In genomic region chr6:12693239-12693638, GRCm38 (mm10) we compare ENCODE assay signal across 24 mouse cellular contexts. TPM values are rescaled to one million over a fixed set of nuclear protein-coding genes. Genes with fewer than 3 reads are reported as not detected.
"Had no signal": no experiment of that assay in that cellular context is flagged by ENCODE, and none has a peak within 500 bp of the region (broad histone marks: within the 10 kb centered on the region; RNA-seq: fewer than 3 reads in every experiment).

No protein-coding gene starts in this region.

- H3K27ac ChIP-seq: kidney, embryonic 15.5 days; limb, embryonic 12.5 days; limb, embryonic 15.5 days; liver, embryonic 14.5 days; macrophage; midbrain, embryonic 15.5 days; stomach, postnatal 0 days had no signal

- H3K9me3 ChIP-seq: kidney, embryonic 15.5 days; limb, embryonic 12.5 days; limb, embryonic 15.5 days; midbrain, embryonic 15.5 days had no signal

- H3K4me1 ChIP-seq: kidney, embryonic 15.5 days; limb, embryonic 12.5 days; limb, embryonic 15.5 days; midbrain, embryonic 15.5 days had no signal

- DNase-seq: kidney, adult 11 months; kidney, adult 8-10 months; kidney, postnatal 10 days; kidney, postnatal 36 days; left cerebral cortex, postnatal 4 days; liver, postnatal 0 days; lung, embryonic 14.5 days; right cerebral cortex, adult 18-20 months; right cerebral cortex, postnatal 14 days; right cerebral cortex, postnatal 4 days; thymus, adult 2 months; thymus, postnatal 14 days; thymus, postnatal 4 days had no signal

- H3K4me3 ChIP-seq: kidney, embryonic 15.5 days; limb, embryonic 12.5 days; limb, embryonic 15.5 days; midbrain, embryonic 15.5 days; myocyte had no signal

- H3K9ac ChIP-seq: kidney, embryonic 15.5 days; limb, embryonic 12.5 days; limb, embryonic 15.5 days; liver, embryonic 14.5 days; liver, postnatal 0 days; lung, embryonic 14.5 days; midbrain, embryonic 15.5 days had no signal

- H3K27me3 ChIP-seq: kidney, embryonic 15.5 days; limb, embryonic 12.5 days; limb, embryonic 15.5 days; midbrain, embryonic 15.5 days had no signal

- H3K36me3 ChIP-seq: kidney, embryonic 15.5 days; limb, embryonic 12.5 days; limb, embryonic 15.5 days; midbrain, embryonic 15.5 days had no signal

- ATAC-seq: liver, postnatal 0 days; lung, postnatal 0 days; midbrain, embryonic 15.5 days had no signal

- H3K4me2 ChIP-seq: kidney, embryonic 15.5 days; limb, embryonic 12.5 days; limb, embryonic 15.5 days; liver, embryonic 11.5 days; lung, embryonic 14.5 days; midbrain, embryonic 15.5 days had no signal

RNA-seq across cellular contexts. Expression of gene Thsd7a, which starts 56.0 kb away (rescaled TPM):
- total RNA-seq: monocyte, adult 5-6 weeks had no signal
- polyA plus RNA-seq: macrophage had no signal
